Mouse (Mus musculus): ENCODE measurements around the gene Zbtb43. TPM values are rescaled to one million over a fixed set of nuclear protein-coding genes. Genes with fewer than 3 reads are reported as not detected.

Zbtb43 gene
- polyA plus RNA-seq, 1 experiment, result not detected

GRCm38 (mm10) chr2:33426640-33427398 lies 41.5 kb downstream of the Zbtb43 start:
- Histone ChIP-seq H3K4me3 (ENCODE audit: insufficient read depth, low read depth, low read length) (no peak overlapping the region), H3K27ac (ENCODE audit: insufficient read depth, low read depth, low read length) (no peak overlapping the region), H3K4me1 (ENCODE audit: control insufficient read depth, insufficient read depth, low read length) (peaks cover 12% of the 10 kb centered on the region)
- 77% methylated on average over 10 of the region's 10 CpGs for WGBS
- no peak for TF ChIP-seq POLR2A (IDR thresholded peaks at IDR 0.05; ENCODE audit: insufficient read depth, low read depth, low read length)
- no peak for TF ChIP-seq CTCF (IDR thresholded peaks at IDR 0.05; ENCODE audit: insufficient read depth, low read depth, low read length)

GRCm38 (mm10) chr2:33417454-33417853 lies 50.9 kb downstream of the Zbtb43 start:
- Histone ChIP-seq H3K27ac (ENCODE audit: insufficient read depth, low read depth, low read length) (no peak overlapping the region), H3K4me3 (ENCODE audit: insufficient read depth, low read depth, low read length) (no peak overlapping the region), H3K4me1 (ENCODE audit: control insufficient read depth, insufficient read depth, low read length) (peaks cover 17% of the 10 kb centered on the region)
- 88% methylated on average over 4 of the region's 4 CpGs for WGBS
- no peak for TF ChIP-seq CTCF (IDR thresholded peaks at IDR 0.05; ENCODE audit: insufficient read depth, low read depth, low read length)
- no peak for TF ChIP-seq POLR2A (IDR thresholded peaks at IDR 0.05; ENCODE audit: insufficient read depth, low read depth, low read length)

GRCm38 (mm10) chr2:33414019-33414418 lies 54.3 kb downstream of the Zbtb43 start:
- WGBS, result 92% methylated on average over 13 of the region's 13 CpGs
- no peak overlapping the region for H3K4me3 ChIP-seq (ENCODE audit: insufficient read depth, low read depth, low read length)
- peaks cover 11% of the 10 kb centered on the region for H3K4me1 ChIP-seq (ENCODE audit: control insufficient read depth, insufficient read depth, low read length)
- H3K27ac ChIP-seq (ENCODE audit: insufficient read depth, low read depth, low read length), result no peak overlapping the region
- no peak for TF ChIP-seq POLR2A (IDR thresholded peaks at IDR 0.05; ENCODE audit: insufficient read depth, low read depth, low read length)
- TF ChIP-seq CTCF (IDR thresholded peaks at IDR 0.05; ENCODE audit: insufficient read depth, low read depth, low read length), result no peak

GRCm38 (mm10) chr2:33412111-33412510 lies 56.2 kb downstream of the Zbtb43 start:
- Histone ChIP-seq H3K4me1 (ENCODE audit: control insufficient read depth, insufficient read depth, low read length) (peaks cover 5% of the 10 kb centered on the region; the same call in 1 of the 2 replicates), H3K27ac (ENCODE audit: insufficient read depth, low read depth, low read length) (no peak overlapping the region), H3K4me3 (ENCODE audit: insufficient read depth, low read depth, low read length) (no peak overlapping the region)
- WGBS, result 50% methylated on average over 14 of the region's 14 CpGs
- TF ChIP-seq CTCF (IDR thresholded peaks at IDR 0.05; ENCODE audit: insufficient read depth, low read depth, low read length) (no peak), POLR2A (IDR thresholded peaks at IDR 0.05; ENCODE audit: insufficient read depth, low read depth, low read length) (no peak)

GRCm38 (mm10) chr2:33403511-33404003 lies 64.8 kb downstream of the Zbtb43 start:
- 84% methylated on average over 4 of the region's 4 CpGs for WGBS

GRCm38 (mm10) chr2:33402638-33403037 lies 65.7 kb downstream of the Zbtb43 start:
- Histone ChIP-seq H3K27ac (ENCODE audit: insufficient read depth, low read depth, low read length) (no peak overlapping the region), H3K4me3 (ENCODE audit: insufficient read depth, low read depth, low read length) (no peak overlapping the region), H3K4me1 (ENCODE audit: control insufficient read depth, insufficient read depth, low read length) (no peaks in the 10 kb centered on the region; the same call in 1 of the 2 replicates)
- TF ChIP-seq POLR2A (IDR thresholded peaks at IDR 0.05; ENCODE audit: insufficient read depth, low read depth, low read length), result no peak
- no peak for TF ChIP-seq CTCF (IDR thresholded peaks at IDR 0.05; ENCODE audit: insufficient read depth, low read depth, low read length)
- 65% methylated on average over 5 of the region's 5 CpGs for whole genome bisulfite sequencing

More at GRCm38 (mm10) chr2:33403511-33404003, 64.8 kb downstream of the Zbtb43 start:
- no peak overlapping the region for H3K4me3 ChIP-seq (ENCODE audit: insufficient read depth, low read depth, low read length)
- H3K4me1 ChIP-seq (ENCODE audit: control insufficient read depth, insufficient read depth, low read length), result no peaks in the 10 kb centered on the region; the same call in 1 of the 2 replicates
- no peak overlapping the region for H3K27ac ChIP-seq (ENCODE audit: insufficient read depth, low read depth, low read length)
- TF ChIP-seq CTCF (IDR thresholded peaks at IDR 0.05; ENCODE audit: insufficient read depth, low read depth, low read length) (no peak), POLR2A (IDR thresholded peaks at IDR 0.05; ENCODE audit: insufficient read depth, low read depth, low read length) (no peak)

GRCm38 (mm10) chr2:33402236-33402635 lies 66.1 kb downstream of the Zbtb43 start:
- 25% methylated on average over 7 of the region's 7 CpGs for WGBS
- Histone ChIP-seq H3K4me1 (ENCODE audit: control insufficient read depth, insufficient read depth, low read length) (no peaks in the 10 kb centered on the region; the same call in 1 of the 2 replicates), H3K4me3 (ENCODE audit: insufficient read depth, low read depth, low read length) (no peak overlapping the region), H3K27ac (ENCODE audit: insufficient read depth, low read depth, low read length) (no peak overlapping the region)
- TF ChIP-seq POLR2A (IDR thresholded peaks at IDR 0.05; ENCODE audit: insufficient read depth, low read depth, low read length) (no peak), CTCF (IDR thresholded peaks at IDR 0.05; ENCODE audit: insufficient read depth, low read depth, low read length) (peak; percentile 65; the same call in 1 of the 2 replicates)

GRCm38 (mm10) chr2:33401217-33401616 lies 67.1 kb downstream of the Zbtb43 start:
- no peak for TF ChIP-seq POLR2A (IDR thresholded peaks at IDR 0.05; ENCODE audit: insufficient read depth, low read depth, low read length)
- no peak for TF ChIP-seq CTCF (IDR thresholded peaks at IDR 0.05; ENCODE audit: insufficient read depth, low read depth, low read length)
- no peak overlapping the region for H3K4me3 ChIP-seq (ENCODE audit: insufficient read depth, low read depth, low read length)
- WGBS, result 59% methylated on average over 3 of the region's 3 CpGs
- H3K4me1 ChIP-seq (ENCODE audit: control insufficient read depth, insufficient read depth, low read length), result no peaks in the 10 kb centered on the region; the same call in 1 of the 2 replicates
- H3K27ac ChIP-seq (ENCODE audit: insufficient read depth, low read depth, low read length), result no peak overlapping the region

- WGBS, result 86% methylated on average over 5 of the region's 5 CpGs
- Histone ChIP-seq H3K4me3 (ENCODE audit: insufficient read depth, low read depth, low read length) (no peak overlapping the region), H3K4me1 (ENCODE audit: control insufficient read depth, insufficient read depth, low read length) (no peaks in the 10 kb centered on the region; the same call in 1 of the 2 replicates), H3K27ac (ENCODE audit: insufficient read depth, low read depth, low read length) (no peak overlapping the region)
- no peak for TF ChIP-seq CTCF (IDR thresholded peaks at IDR 0.05; ENCODE audit: insufficient read depth, low read depth, low read length)
- no peak for TF ChIP-seq POLR2A (IDR thresholded peaks at IDR 0.05; ENCODE audit: insufficient read depth, low read depth, low read length)
These were observed 67.8 kb downstream of the Zbtb43 start for GRCm38 (mm10) chr2:33400541-33400940.

Other genes starting within 250 kb of the Zbtb43 start
- gene Ralgps1, start 97.1 kb downstream of the Zbtb43 start, polyA plus RNA-seq (2012; ENCODE audit: insufficient read depth, insufficient read length, low replicate concordance, missing spikeins), result not detected in 2 replicates
- not detected in 2 replicates for gene Zbtb34, start 37.2 kb downstream of the Zbtb43 start, polyA plus RNA-seq (2012; ENCODE audit: insufficient read depth, insufficient read length, low replicate concordance, missing spikeins)
- gene Lmx1b, start 172.0 kb upstream of the Zbtb43 start, polyA plus RNA-seq (2012; ENCODE audit: insufficient read depth, insufficient read length, low replicate concordance, missing spikeins), result not detected in 2 replicates